Mouse (Mus musculus) megakaryocyte, adult 5-6 weeks (primary cell): ENCODE measurements around the gene Stk36. TPM values are rescaled to one million over a fixed set of nuclear protein-coding genes. Genes with fewer than 3 reads are reported as not detected.

ENCODE experiments used
- ATAC-seq: 2 replicates; pipeline ENCODE4 v1.8.0; 2016; ENCODE audit warnings: mild to moderate bottlenecking, inconsistent platforms; ENCODE audit not compliant: poor library complexity, severe bottlenecking
- total RNA-seq, 2 experiments: library from RNA; stranded (forward) in 1 of 2; stranded (reverse) in 1 of 2; fragments of 153-499, 151-499 nt in 1 of 2; fragments of 221-1000, 200-1000 nt in 1 of 2; gene quantifications; 2 replicates each; pipeline versions ENCODE4 v1.2.3 to v1.2.4; 2015 to 2017

The Stk36 gene
- total RNA-seq (2015) (1.8 TPM in 1 of 2 replicates, not detected in the other), total RNA-seq (2017) (not detected in 2 replicates)

GRCm38 (mm10) chr1:74601267-74601962 is at the start of gene Stk36, which contains the start of gene Rnf25:
Gene Stk36, plus strand, starts transcription at chr1:74601445.
Gene Rnf25, minus strand, starts transcription at chr1:74601397.
- peak; percentile 99 for ATAC-seq

GRCm38 (mm10) chr1:74559061-74559460 is 42.2 kb upstream of the Stk36 start:
- ATAC-seq: peak; percentile 82

GRCm38 (mm10) chr1:74565834-74566233 is 35.4 kb upstream of the Stk36 start:
- peak; percentile 30; the same call in 1 of the 2 replicates for ATAC-seq

GRCm38 (mm10) chr1:74569739-74570719 is 31.2 kb upstream of the Stk36 start:
- ATAC-seq: no peak

GRCm38 (mm10) chr1:74582621-74583020 is 18.6 kb upstream of the Stk36 start:
- ATAC-seq: no peak

GRCm38 (mm10) chr1:74584616-74585398 is 16.4 kb upstream of the Stk36 start:
- ATAC-seq: no peak

GRCm38 (mm10) chr1:74587233-74587772 is 13.9 kb upstream of the Stk36 start:
- peak; percentile 5 for ATAC-seq

- ATAC-seq: peak; percentile 96
Observed at GRCm38 (mm10) chr1:74587773-74588445, 13.3 kb upstream of the Stk36 start, which contains the start of the genes Zfp142 and Bcs1l. Gene Zfp142, minus strand, starts transcription at chr1:74588246. Gene Bcs1l, plus strand, starts transcription at chr1:74588289.

GRCm38 (mm10) chr1:74594434-74594833 is 6.8 kb upstream of the Stk36 start:
- peak; percentile 92 for ATAC-seq

GRCm38 (mm10) chr1:74600501-74601266 is 561 bp upstream of the Stk36 start:
- ATAC-seq: peak; percentile 62; the same call in 1 of the 2 replicates

GRCm38 (mm10) chr1:74624183-74624582 is 22.9 kb downstream of the Stk36 start:
- ATAC-seq: no peak

- no peak for ATAC-seq
Observed at GRCm38 (mm10) chr1:74626076-74626475, 24.8 kb downstream of the Stk36 start.

- ATAC-seq: no peak
Observed at GRCm38 (mm10) chr1:74628001-74628400, 26.8 kb downstream of the Stk36 start.

- ATAC-seq: peak; percentile 87
Observed at GRCm38 (mm10) chr1:74632734-74633133, 31.5 kb downstream of the Stk36 start.

GRCm38 (mm10) chr1:74643524-74643923 is 42.3 kb downstream of the Stk36 start:
- ATAC-seq: no peak

- no peak for ATAC-seq
Observed at GRCm38 (mm10) chr1:74643926-74644325, 42.7 kb downstream of the Stk36 start.

GRCm38 (mm10) chr1:74661448-74662195 is 60.4 kb downstream of the Stk36 start, which contains the start of gene Ttll4:
Gene Ttll4, plus strand, starts transcription at chr1:74661745.
- ATAC-seq: peak; percentile 99

- ATAC-seq: no peak
Observed at GRCm38 (mm10) chr1:74662253-74662865, 61.1 kb downstream of the Stk36 start.
